ENCODE assay signal across 20 mouse cellular contexts in the genomic region with DNA sequence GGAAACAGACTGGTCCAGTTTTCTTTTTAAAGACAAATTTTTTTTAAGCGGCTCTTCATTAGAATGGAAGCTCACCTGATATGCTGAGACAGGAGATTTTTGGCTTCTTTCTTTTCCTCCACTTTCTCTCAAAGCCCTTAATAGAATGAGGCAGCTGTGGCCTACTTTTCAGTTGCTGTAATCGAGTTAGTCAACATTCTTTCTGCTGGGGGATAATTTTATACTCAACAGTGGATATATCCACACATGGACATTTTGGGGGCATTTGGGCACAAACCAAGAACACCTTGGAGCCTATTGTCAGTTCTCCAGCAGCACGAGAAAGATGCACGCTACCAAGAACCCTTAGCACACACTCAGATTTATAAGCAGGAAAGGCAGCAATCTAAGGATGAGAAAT.
DNase-seq lines count a peak whose midpoint lies in the region; ATAC-seq lines count a peak whose summit lies in the region.
"Had no signal": no experiment of that assay in that cellular context is flagged by ENCODE, and none has a peak within 500 bp of the region (broad histone marks: within the 10 kb centered on the region; RNA-seq: fewer than 3 reads in every experiment).

No protein-coding gene starts in this region.

- ATAC-seq in frontal cortex, adult (ENCODE audit: low TSS enrichment), result peak; percentile 90
- ATAC-seq: CD4-positive, CD25-positive, alpha-beta regulatory T cell, adult 4 months; forebrain, embryonic 13.5 days; forebrain, embryonic 15.5 days; Patski had no signal

- DNase-seq in frontal cortex, postnatal 14 days (ENCODE audit: low spot score in 2 of 2), result no peak
- peak; percentile 4 for DNase-seq in retina, adult 2 months (ENCODE audit: low read depth, low spot score)
- no peak for DNase-seq in retina, embryonic 14.5 days (ENCODE audit: low spot score)
- DNase-seq in brain, adult 2 months (ENCODE audit: low read depth, low spot score), result peak; percentile 51
- peak; percentile 28 for DNase-seq in telencephalon, adult 2 months (ENCODE audit: low read depth, low spot score)
- no peak for DNase-seq in T-cell, adult 2 months (ENCODE audit: low spot score)
- DNase-seq: adrenal gland, adult 2 months; adrenal gland, postnatal 10 days; adrenal gland, postnatal 25 days; B cell, adult 2 months; cerebellum, adult 11-12 months; cerebellum, adult 2 months; cerebellum, adult 9-10 months; cerebellum, postnatal 10 days; cerebellum, postnatal 25 days had no signal

Comparison
In these comparisons a context has a peak if more than half of its experiments do, and no peak if none do; other contexts are left out.
1. DNase-seq: peak in retina, adult 2 months (single experiment), brain, adult 2 months (single experiment) and telencephalon, adult 2 months (single experiment); none in frontal cortex, postnatal 14 days (0 of 2), retina, embryonic 14.5 days (single experiment) and T-cell, adult 2 months (single experiment).